Mouse (Mus musculus) hindbrain, embryonic 15.5 days (tissue): ENCODE results near the gene Clec10a. TPM values are rescaled to one million over a fixed set of nuclear protein-coding genes. Genes with fewer than 3 reads are reported as not detected.
"Not testable (repeated sequence)": the region's sequence is repeated elsewhere in the genome, so short reads cannot be mapped to it uniquely, and the experiment has no call there.

Experiments used
- ATAC-seq: fragments of 200-750 bp; cut with Nextera tagmentation; 2 replicates; pipeline ENCODE4 v1.8.0; 2017; ENCODE audit warnings: low read depth, moderate number of reproducible peaks, moderate TSS enrichment; ENCODE audit not compliant: low FRiP score
- H3K27ac ChIP-seq: fragments of 300-500 bp; sonication (generic); replicated peaks from 2 replicates; pipeline ENCODE4 v1.5.1; 2015; ENCODE audit warnings: mild to moderate bottlenecking, inconsistent platforms
- H3K27me3 ChIP-seq: fragments of 300-500 bp; sonication (generic); 2 replicates; pipeline ENCODE4 v1.6.1; 2015; ENCODE audit warnings: control low read depth, inconsistent platforms
- H3K36me3 ChIP-seq: fragments of 300-500 bp; sonication (generic); 2 replicates; pipeline ENCODE4 v1.6.1; 2015; ENCODE audit warnings: control low read depth, inconsistent platforms
- H3K4me1 ChIP-seq: fragments of 300-500 bp; sonication (generic); replicated peaks from 2 replicates; pipeline ENCODE4 v1.6.1; 2015; ENCODE audit warnings: control low read depth, inconsistent platforms
- H3K4me2 ChIP-seq: fragments of 300-500 bp; sonication (generic); 2 replicates; pipeline ENCODE4 v1.6.1; 2015; ENCODE audit warnings: moderate library complexity, mild to moderate bottlenecking, inconsistent platforms
- H3K4me3 ChIP-seq: fragments of 300-500 bp; sonication (generic); 2 replicates; pipeline ENCODE4 v1.5.1; 2015; ENCODE audit warnings: mild to moderate bottlenecking, inconsistent platforms
- H3K9ac ChIP-seq: fragments of 300-500 bp; sonication (generic); 2 replicates; pipeline ENCODE4 v1.6.1; 2015; ENCODE audit warnings: inconsistent platforms
- H3K9me3 ChIP-seq: fragments of 300-500 bp; sonication (generic); 2 replicates; pipeline ENCODE4 v1.6.1; 2016; ENCODE audit warnings: control low read depth, inconsistent platforms
- WGBS: fragments of 180-500 bp; shearing (Covaris S2); methylation state at CpG from one replicate; pipeline ENCODE4 v1.1.7; 2015; 5-methylcytosine and 5-hydroxymethylcytosine counted together
- polyA plus RNA-seq: library from polyadenylated mRNA; unstranded; fragments of >200 nt; fragmentation: Nextera tagmentation; extraction: Ambion mirVana; gene quantifications from 2 replicates; pipeline ENCODE4 v1.2.1, GENCODE M21; 2015

Clec10a gene
- 0.64 and 1.3 TPM in 2 replicates for polyA plus RNA-seq

DNA sequence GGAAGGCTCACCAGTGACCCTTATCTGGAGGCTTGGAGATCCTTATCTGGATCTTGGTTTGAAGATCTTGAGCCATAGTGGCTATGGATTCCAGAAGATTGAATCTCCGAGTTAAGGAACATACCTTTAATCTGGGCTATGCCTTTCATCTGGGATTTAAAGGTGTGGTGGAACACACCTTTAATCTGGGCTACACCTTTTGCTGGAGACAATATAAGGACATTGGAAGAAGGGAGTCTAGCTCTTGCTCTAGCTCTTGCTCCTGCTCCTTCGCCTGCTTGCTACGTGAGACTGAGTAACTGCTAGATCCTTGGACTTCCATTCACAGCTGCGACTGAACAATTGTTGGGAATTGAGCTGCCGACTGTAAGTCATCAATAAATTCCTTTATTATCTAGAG, at the start of gene Clec10a:
Gene Clec10a, plus strand, starts transcription at position 301 of the 400 bp plus-strand sequence.
- not testable (repeated sequence) for H3K36me3 ChIP-seq, H3K9ac ChIP-seq, H3K4me2 ChIP-seq, ATAC-seq, H3K4me3 ChIP-seq, H3K27me3 ChIP-seq, H3K9me3 ChIP-seq, H3K27ac ChIP-seq, H3K4me1 ChIP-seq
- no CpG with 5 or more reads among the region's 5 CpGs for WGBS

DNA sequence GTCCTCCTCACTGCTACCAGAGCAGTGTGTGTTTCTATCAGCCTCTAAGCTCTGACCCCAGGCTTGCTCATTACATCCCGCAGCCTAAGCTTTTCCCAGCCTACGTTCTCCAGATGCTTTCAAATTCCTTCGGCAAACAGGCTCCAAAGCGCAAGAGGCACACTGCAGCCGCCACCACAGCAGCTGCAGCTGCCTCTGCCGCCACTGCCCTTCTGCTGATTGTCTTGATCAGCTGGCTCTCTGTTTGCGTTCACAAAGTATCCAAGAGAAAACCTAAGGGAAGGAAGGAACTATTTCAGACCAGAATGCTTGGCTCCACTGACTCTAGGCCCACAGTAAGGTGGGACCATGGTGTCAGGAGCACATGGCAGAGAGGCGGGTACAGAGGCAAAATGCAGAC, 48.9 kb upstream of the Clec10a start:
- Histone ChIP-seq H3K9ac (no peak overlapping the region), H3K4me3 (no peak overlapping the region), H3K27ac (no peak overlapping the region), H3K36me3 (no peaks in the 10 kb centered on the region), H3K9me3 (no peaks in the 10 kb centered on the region), H3K4me1 (no peaks in the 10 kb centered on the region), H3K4me2 (no peak overlapping the region), H3K27me3 (no peaks in the 10 kb centered on the region)
- WGBS = 77% methylated on average over 8 of the region's 8 CpGs
- no peak for ATAC-seq

DNA sequence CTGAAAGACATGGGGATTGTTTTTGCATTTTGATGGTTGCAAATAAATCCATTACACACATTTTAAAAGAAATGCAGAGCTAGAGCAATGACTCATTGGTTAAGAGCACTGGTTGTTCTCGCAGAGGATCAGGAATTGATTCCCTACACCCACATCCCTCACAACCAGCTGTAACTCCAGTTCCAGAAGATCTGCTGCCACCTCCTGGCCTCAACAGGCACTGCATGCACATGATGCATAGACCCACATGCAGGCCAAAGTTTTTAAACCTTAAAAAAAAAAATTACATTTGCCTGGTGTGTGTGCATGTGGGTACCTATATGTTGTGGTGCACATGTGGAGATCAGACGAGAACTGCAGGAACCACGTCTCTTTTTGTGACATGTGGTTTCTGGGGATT, 45.9 kb upstream of the Clec10a start:
- no peak overlapping the region for H3K27ac ChIP-seq
- 83% methylated on average over 3 of the region's 3 CpGs for WGBS
- no peak overlapping the region for H3K4me2 ChIP-seq
- H3K4me3 ChIP-seq = no peak overlapping the region
- no peak for ATAC-seq
- H3K36me3 ChIP-seq = no peaks in the 10 kb centered on the region
- H3K9me3 ChIP-seq = no peaks in the 10 kb centered on the region
- H3K4me1 ChIP-seq = no peaks in the 10 kb centered on the region
- H3K27me3 ChIP-seq = no peaks in the 10 kb centered on the region
- no peak overlapping the region for H3K9ac ChIP-seq

DNA sequence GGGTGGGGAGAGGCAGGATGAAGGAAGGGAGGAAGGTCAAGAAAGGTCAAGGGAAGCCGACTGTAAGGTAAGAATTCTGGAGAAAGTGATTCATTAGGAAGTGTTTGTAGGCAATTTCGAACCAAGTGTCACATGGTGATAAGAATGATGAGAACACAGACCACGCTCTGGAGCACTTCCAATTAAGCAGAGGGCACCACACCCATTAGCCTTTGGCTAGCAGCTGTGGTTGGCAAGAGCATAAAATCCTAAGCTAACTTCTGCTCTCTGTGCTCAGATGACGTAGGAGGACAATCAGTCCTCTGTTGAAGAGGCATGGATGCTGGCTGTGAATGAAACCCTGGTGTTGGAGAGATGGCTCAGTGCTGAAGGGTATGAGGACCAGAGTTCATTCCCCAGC, 41.4 kb upstream of the Clec10a start:
- H3K36me3 ChIP-seq = no peaks in the 10 kb centered on the region
- no peaks in the 10 kb centered on the region for H3K27me3 ChIP-seq
- H3K4me3 ChIP-seq = no peak overlapping the region
- H3K4me2 ChIP-seq = no peak overlapping the region
- H3K27ac ChIP-seq = no peak overlapping the region
- WGBS = 68% methylated on average over 4 of the region's 4 CpGs
- H3K9ac ChIP-seq = no peak overlapping the region
- no peak for ATAC-seq
- H3K9me3 ChIP-seq = no peaks in the 10 kb centered on the region
- H3K4me1 ChIP-seq = no peaks in the 10 kb centered on the region

DNA sequence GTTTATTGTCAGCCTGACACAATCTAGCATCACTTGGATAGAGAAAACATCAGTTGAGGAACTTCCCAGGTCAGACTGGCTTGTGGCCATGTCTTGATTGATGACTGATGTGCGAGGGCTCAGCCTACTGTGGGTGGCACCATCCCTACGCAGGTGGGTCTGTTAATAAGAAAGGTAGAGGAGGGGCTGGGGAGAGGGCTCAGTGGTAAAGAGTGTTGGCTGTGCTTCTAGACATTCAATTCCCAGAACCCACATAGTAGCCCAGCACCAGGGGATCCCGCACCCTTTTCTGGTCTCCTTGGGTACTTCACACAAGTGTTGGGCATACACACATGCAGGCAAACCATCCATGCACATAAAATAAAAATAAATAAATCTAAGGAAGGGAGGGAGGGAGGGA, 40.1 kb upstream of the Clec10a start:
- no peaks in the 10 kb centered on the region for H3K36me3 ChIP-seq
- H3K9me3 ChIP-seq = no peaks in the 10 kb centered on the region
- H3K27me3 ChIP-seq = no peaks in the 10 kb centered on the region
- H3K4me3 ChIP-seq = no peak overlapping the region
- ATAC-seq = no peak
- no peak overlapping the region for H3K9ac ChIP-seq
- H3K4me1 ChIP-seq = no peaks in the 10 kb centered on the region
- H3K27ac ChIP-seq = no peak overlapping the region
- 96% methylated on average over 3 of the region's 3 CpGs for WGBS
- H3K4me2 ChIP-seq = no peak overlapping the region

DNA sequence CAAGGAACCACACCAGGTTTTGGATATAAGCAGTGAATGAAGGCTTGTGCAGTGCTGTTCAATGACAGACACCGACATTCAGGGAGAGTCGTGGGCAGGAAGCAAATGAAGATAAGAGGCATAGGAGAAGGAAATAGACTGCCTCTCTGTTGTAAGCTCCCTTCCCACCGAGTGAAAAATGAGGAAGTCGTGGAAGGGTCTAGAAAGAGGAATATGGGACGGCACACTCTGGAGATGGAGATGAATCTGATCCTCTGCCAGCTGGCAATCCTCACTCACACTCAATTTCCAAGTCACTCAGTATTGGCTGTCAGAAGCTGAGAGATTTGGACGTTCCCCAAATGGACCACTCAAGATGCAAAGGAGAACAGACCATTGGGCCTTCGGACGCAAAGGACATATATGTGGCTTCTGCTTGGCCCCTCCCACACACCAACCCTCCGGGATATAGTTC, 26.0 kb upstream of the Clec10a start, which contains the start of gene Mgl2:
Gene Mgl2, plus strand, starts transcription at position 404 of the 454 bp plus-strand sequence.
- Histone ChIP-seq H3K9ac (no peak within 1 kb of the TSS), H3K27me3 (no peaks in the 10 kb centered on the region), H3K9me3 (no peaks in the 10 kb centered on the region), H3K36me3 (no peaks in the 10 kb centered on the region), H3K4me2 (no peak within 1 kb of the TSS), H3K4me3 (no peak within 1 kb of the TSS), H3K27ac (no peak within 1 kb of the TSS), H3K4me1 (no peaks in the 10 kb centered on the region)
- no peak for ATAC-seq
- 89% methylated on average over 9 of the region's 9 CpGs for WGBS

DNA sequence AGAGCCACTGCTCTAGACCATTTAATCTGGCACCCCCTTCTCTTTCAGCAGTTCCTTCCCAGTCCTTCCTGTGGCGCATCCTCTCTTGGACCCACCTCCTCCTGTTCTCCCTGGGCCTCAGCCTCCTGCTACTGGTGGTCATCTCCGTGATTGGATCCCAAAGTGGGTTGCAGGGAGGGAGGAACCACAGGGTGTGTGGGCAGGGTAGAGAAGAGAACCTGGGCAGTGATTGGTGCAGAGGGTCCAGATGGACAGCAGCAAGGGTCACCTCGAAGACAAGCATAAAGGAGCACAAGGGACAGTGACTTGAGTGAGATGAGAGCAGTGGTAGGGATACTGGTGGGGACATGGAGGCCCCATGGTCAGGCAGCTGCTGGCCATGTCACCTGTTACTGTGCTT, 21.0 kb upstream of the Clec10a start:
- H3K9me3 ChIP-seq, H3K36me3 ChIP-seq, H3K4me3 ChIP-seq, H3K4me2 ChIP-seq, H3K27ac ChIP-seq, ATAC-seq, H3K27me3 ChIP-seq, H3K4me1 ChIP-seq, H3K9ac ChIP-seq: not testable (repeated sequence)
- WGBS = 76% methylated on average over 3 of the region's 3 CpGs

DNA sequence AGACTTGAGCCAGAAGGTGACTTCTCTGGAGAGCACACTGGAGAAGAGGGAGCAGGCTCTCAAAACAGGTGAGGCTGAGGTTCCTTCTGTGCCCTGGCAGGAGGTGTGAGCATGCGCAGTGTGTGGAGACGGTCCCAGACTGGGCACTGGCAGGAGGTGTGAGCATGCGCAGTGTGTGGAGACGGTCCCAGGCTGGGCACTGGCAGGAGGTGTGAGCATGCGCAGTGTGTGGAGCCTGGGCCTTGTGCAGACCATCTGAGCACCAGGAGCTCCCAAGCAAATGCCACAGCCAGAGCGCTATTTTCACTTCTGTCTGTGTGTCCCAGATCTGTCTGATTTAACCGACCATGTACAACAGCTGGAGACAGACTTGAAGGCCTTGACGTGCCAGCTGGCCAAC, 20.1 kb upstream of the Clec10a start:
- WGBS = 85% methylated on average over 8 of the region's 8 CpGs
- H3K27me3 ChIP-seq, H3K36me3 ChIP-seq, H3K27ac ChIP-seq, H3K4me2 ChIP-seq, H3K4me1 ChIP-seq, H3K9ac ChIP-seq, ATAC-seq, H3K4me3 ChIP-seq, H3K9me3 ChIP-seq: not testable (repeated sequence)

DNA sequence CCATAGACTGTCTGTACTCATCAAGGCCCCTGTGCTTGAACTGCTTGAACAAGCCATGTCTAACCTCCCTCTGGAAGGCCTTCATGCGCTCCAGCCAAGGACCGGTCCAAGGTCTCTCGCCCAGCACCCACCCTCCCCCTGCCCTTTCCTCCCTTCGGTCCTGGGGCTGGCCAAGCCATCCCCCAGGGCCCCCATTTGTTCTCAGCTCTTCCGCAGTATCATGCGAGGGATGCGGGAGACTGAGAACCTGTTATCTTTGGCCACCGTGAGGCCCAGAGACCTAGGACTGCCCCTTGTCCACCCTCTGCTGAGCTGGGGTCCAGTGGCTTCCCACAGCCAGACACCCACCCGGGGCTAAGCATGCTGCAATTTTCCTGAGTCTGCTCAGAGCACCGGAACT, 16.8 kb upstream of the Clec10a start:
- Histone ChIP-seq H3K27ac (no peak overlapping the region), H3K9ac (no peak overlapping the region), H3K27me3 (no peaks in the 10 kb centered on the region), H3K4me3 (no peak overlapping the region), H3K4me1 (no peaks in the 10 kb centered on the region), H3K9me3 (no peaks in the 10 kb centered on the region), H3K4me2 (no peak overlapping the region), H3K36me3 (no peaks in the 10 kb centered on the region)
- 88% methylated on average over 10 of the region's 10 CpGs for WGBS
- no peak for ATAC-seq

DNA sequence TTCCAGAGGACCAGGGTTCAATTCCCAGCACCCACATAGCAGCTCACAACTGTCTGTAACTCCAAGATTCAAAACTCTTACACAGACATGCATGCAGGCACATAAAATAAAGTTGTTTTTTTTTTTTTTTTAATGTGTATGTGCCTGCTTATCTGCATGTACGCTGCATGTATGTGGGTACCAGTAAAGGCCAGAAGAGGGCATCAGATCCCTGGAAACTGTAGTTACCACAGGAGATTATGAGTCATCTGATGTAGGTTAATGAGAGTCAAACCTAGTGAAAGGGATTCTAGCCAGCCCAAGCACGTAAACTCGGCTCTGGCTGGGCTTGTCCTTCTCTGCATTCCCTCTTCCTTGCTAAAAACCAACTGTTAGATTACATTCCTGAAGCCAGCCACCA, 4.9 kb upstream of the Clec10a start:
- no peak for ATAC-seq
- no peaks in the 10 kb centered on the region for H3K27me3 ChIP-seq
- H3K4me2 ChIP-seq = no peak overlapping the region
- H3K9me3 ChIP-seq = no peaks in the 10 kb centered on the region
- H3K27ac ChIP-seq = no peak overlapping the region
- H3K4me1 ChIP-seq = no peaks in the 10 kb centered on the region
- H3K4me3 ChIP-seq = no peak overlapping the region
- 64% methylated on average over 3 of the region's 3 CpGs for WGBS
- no peak overlapping the region for H3K9ac ChIP-seq
- no peaks in the 10 kb centered on the region for H3K36me3 ChIP-seq

DNA sequence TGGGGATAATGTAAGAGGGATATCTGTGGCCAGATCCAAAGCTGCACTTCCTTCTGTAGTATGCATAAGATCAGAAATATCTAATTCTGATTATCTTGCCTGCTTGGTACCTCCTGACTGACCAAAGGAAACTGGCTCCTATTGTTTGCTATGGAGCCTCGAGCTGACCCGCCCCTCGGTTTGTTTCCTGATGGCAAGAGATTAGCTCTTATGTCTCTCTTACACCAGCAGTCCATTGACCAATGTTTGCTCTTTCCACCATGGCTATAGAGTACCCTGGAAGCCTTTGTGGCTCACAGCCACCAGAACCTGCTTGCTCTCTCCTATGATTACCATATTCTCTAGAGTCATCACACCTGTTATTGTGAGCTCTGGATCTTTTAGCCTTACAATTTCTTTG, 6.3 kb downstream of the Clec10a start:
- H3K9ac ChIP-seq = no peak overlapping the region
- H3K36me3 ChIP-seq = no peaks in the 10 kb centered on the region
- WGBS = 72% methylated on average over 3 of the region's 3 CpGs
- ATAC-seq = no peak
- H3K4me2 ChIP-seq = no peak overlapping the region
- no peak overlapping the region for H3K27ac ChIP-seq
- no peaks in the 10 kb centered on the region for H3K4me1 ChIP-seq
- H3K4me3 ChIP-seq = no peak overlapping the region
- no peaks in the 10 kb centered on the region for H3K27me3 ChIP-seq
- H3K9me3 ChIP-seq = no peaks in the 10 kb centered on the region

DNA sequence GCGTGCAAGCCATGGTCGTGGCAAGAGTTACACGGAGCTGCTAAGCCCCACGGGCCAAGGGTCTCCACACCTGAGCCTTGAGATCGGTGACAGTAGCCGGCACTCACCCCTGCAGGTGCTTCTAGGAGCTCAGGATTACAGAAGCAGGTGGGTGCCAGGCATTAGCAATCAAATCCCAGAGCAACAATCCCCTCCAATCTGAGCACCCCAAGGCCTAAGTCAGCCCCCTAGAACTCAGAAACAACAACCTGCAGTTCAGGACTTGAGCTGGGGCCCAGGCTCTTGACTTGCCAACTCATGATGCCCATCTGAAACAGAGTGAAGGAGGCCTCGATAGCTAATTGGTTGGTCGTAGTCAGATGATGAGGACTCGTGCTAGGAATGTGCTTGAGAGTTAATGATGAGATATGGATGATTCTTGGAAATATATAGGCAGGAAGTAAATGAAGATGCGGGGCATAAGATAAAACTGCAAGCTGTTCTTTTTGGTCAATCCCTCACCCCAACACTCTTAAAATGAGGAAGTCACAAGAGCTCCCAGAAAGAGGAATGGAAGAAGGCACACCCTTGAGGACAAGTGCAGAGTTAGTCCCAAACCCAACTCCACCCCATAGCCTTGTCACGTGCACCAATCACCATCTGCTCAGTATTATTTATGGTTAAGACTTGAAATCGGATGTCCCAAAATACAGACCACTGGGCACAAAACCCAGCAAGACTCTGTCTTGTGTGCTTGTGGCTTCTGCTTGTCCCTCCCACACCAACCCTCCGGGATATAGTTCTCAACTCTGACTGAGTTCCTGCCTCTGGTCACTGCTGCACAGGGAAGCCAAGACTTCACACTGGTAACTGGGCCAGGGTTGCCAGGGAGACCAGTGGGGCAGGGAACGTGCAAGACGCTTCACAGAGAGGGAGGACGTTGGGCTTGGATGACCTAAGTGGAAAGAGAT, 10.2 kb downstream of the Clec10a start:
- WGBS = 72% methylated on average over 16 of the region's 16 CpGs
- Histone ChIP-seq H3K36me3 (no peaks in the 10 kb centered on the region), H3K9ac (no peak overlapping the region), H3K4me3 (no peak overlapping the region), H3K4me1 (no peaks in the 10 kb centered on the region), H3K27ac (no peak overlapping the region), H3K27me3 (no peaks in the 10 kb centered on the region), H3K9me3 (no peaks in the 10 kb centered on the region), H3K4me2 (no peak overlapping the region)
- no peak for ATAC-seq

DNA sequence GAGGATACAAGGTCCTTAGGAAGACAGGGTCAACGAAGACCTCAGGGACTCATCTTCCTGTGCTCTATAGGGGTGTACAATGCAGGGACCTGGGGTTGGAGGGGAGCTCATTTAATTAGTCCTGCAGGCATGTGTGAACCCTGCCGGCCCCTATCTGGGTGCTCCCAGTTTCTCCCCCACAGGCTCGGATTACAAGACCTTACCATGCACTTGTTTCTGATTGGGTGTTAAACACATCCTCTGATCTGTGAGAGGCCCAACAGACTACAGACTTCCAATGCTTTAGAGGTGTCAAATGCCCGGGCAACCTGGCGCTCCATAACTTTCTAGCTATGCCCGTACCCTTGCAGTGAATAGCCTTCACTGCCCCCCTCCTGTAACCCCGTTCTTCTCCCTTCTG, 12.1 kb downstream of the Clec10a start:
- ATAC-seq = no peak
- no peaks in the 10 kb centered on the region for H3K36me3 ChIP-seq
- 76% methylated on average over 7 of the region's 7 CpGs for WGBS
- H3K27me3 ChIP-seq = no peaks in the 10 kb centered on the region
- H3K4me3 ChIP-seq = no peak overlapping the region
- no peak overlapping the region for H3K4me2 ChIP-seq
- H3K9ac ChIP-seq = no peak overlapping the region
- no peak overlapping the region for H3K27ac ChIP-seq
- no peaks in the 10 kb centered on the region for H3K9me3 ChIP-seq
- H3K4me1 ChIP-seq = no peaks in the 10 kb centered on the region
